Comparison of ENCODE assay signal across 36 mouse cellular contexts in genomic region chr4:152288398-152288945, GRCm38 (mm10). TPM values are rescaled to one million over a fixed set of nuclear protein-coding genes. Genes with fewer than 3 reads are reported as not detected.
DNase-seq lines count a peak whose midpoint lies in the region; ATAC-seq lines count a peak whose summit lies in the region.
"Had no signal": no experiment of that assay in that cellular context is flagged by ENCODE, and none has a peak within 500 bp of the region (broad histone marks: within the 10 kb centered on the region; RNA-seq: fewer than 3 reads in every experiment).

No protein-coding gene starts in this region.

- ATAC-seq in hindbrain, embryonic 14.5 days (ENCODE audit: low FRiP score): no peak
- no peak for ATAC-seq in neural tube, embryonic 15.5 days (ENCODE audit: low FRiP score)
- ATAC-seq: forebrain, embryonic 13.5 days; hindbrain, embryonic 16.5 days had no signal

- H3K4me2 ChIP-seq in hindbrain, embryonic 14.5 days (replicated peaks): no peak overlapping the region
- H3K4me2 ChIP-seq in neural tube, embryonic 15.5 days: no peak overlapping the region
- H3K4me2 ChIP-seq: forebrain, embryonic 13.5 days; heart, embryonic 11.5 days; limb, embryonic 13.5 days; liver, embryonic 11.5 days; lung, embryonic 15.5 days; neural tube, embryonic 13.5 days; stomach, embryonic 15.5 days had no signal

- DNase-seq in hindbrain, embryonic 10.5 days (ENCODE audit: low spot score): peak; percentile 77
- DNase-seq in hindbrain, embryonic 14.5 days (ENCODE audit: low spot score): no peak
- peak; percentile 50 for DNase-seq in neural tube, embryonic 10.5 days (ENCODE audit: extremely low spot score, low spot score)
- DNase-seq in mesoderm, embryonic 11.5 days (ENCODE audit: low read depth, low spot score): peak; percentile 65
- no peak for DNase-seq in heart, adult 11 months
- DNase-seq in gastrocnemius, postnatal 10 days: no peak
- no peak for DNase-seq in spleen, adult 12 weeks (ENCODE audit: low spot score)
- DNase-seq: adrenal gland, postnatal 36 days; cerebellum, adult 2 months; cerebellum, postnatal 36 days; gastrocnemius, postnatal 25 days; heart, adult 18-20 months; heart, postnatal 36 days; kidney, adult 2 months; kidney, postnatal 36 days; lung, postnatal 36 days; right cerebral cortex, postnatal 14 days; thymus, postnatal 25 days had no signal

- no peak overlapping the region for H3K9ac ChIP-seq in hindbrain, embryonic 14.5 days
- no peak overlapping the region for H3K9ac ChIP-seq in neural tube, embryonic 15.5 days (replicated peaks)
- H3K9ac ChIP-seq: forebrain, embryonic 13.5 days; limb, embryonic 13.5 days; lung, embryonic 15.5 days; neural tube, embryonic 13.5 days; stomach, embryonic 15.5 days had no signal

- peak overlapping the region; percentile 75; the same call in 1 of the 2 replicates for H3K27ac ChIP-seq in hindbrain, embryonic 10.5 days
- no peak overlapping the region for H3K27ac ChIP-seq in hindbrain, embryonic 14.5 days
- no peak overlapping the region for H3K27ac ChIP-seq in neural tube, embryonic 15.5 days (replicated peaks)
- H3K27ac ChIP-seq: forebrain, embryonic 13.5 days; layer of hippocampus, adult 2 months; limb, embryonic 13.5 days; lung, embryonic 15.5 days; neural tube, embryonic 13.5 days; stomach, embryonic 15.5 days had no signal

- no peaks in the 10 kb centered on the region for H3K9me3 ChIP-seq in hindbrain, embryonic 10.5 days
- no peaks in the 10 kb centered on the region for H3K9me3 ChIP-seq in hindbrain, embryonic 14.5 days (ENCODE audit: control insufficient read depth, low read length)
- H3K9me3 ChIP-seq in neural tube, embryonic 15.5 days (replicated peaks): no peaks in the 10 kb centered on the region
- H3K9me3 ChIP-seq: forebrain, embryonic 13.5 days; limb, embryonic 13.5 days; lung, embryonic 15.5 days; neural tube, embryonic 13.5 days; stomach, embryonic 15.5 days had no signal

- peaks cover 98% of the 10 kb centered on the region for H3K27me3 ChIP-seq in hindbrain, embryonic 10.5 days (ENCODE audit: insufficient read depth, poor library complexity, severe bottlenecking)
- H3K27me3 ChIP-seq in hindbrain, embryonic 14.5 days (ENCODE audit: control insufficient read depth, insufficient read depth, low read length): peaks cover 95% of the 10 kb centered on the region
- peaks cover 87% of the 10 kb centered on the region for H3K27me3 ChIP-seq in neural tube, embryonic 15.5 days (replicated peaks)

- WGBS in hindbrain, embryonic 10.5 days: 29% methylated on average over 18 of the region's 18 CpGs
- 28% methylated on average over 18 of the region's 18 CpGs for WGBS in hindbrain, embryonic 14.5 days
- WGBS in neural tube, embryonic 15.5 days: 21% methylated on average over 18 of the region's 18 CpGs

- peak overlapping the region; percentile 42 for H3K4me3 ChIP-seq in hindbrain, embryonic 10.5 days
- H3K4me3 ChIP-seq in hindbrain, embryonic 14.5 days (replicated peaks; ENCODE audit: low read length): no peak overlapping the region
- no peak overlapping the region for H3K4me3 ChIP-seq in neural tube, embryonic 15.5 days (replicated peaks)
- H3K4me3 ChIP-seq: forebrain, embryonic 13.5 days; layer of hippocampus, adult 2 months; limb, embryonic 13.5 days; lung, embryonic 15.5 days; neural tube, embryonic 13.5 days; stomach, embryonic 15.5 days had no signal

- peaks cover 78% of the 10 kb centered on the region for H3K4me1 ChIP-seq in hindbrain, embryonic 10.5 days (replicated peaks)
- peaks cover 46% of the 10 kb centered on the region for H3K4me1 ChIP-seq in hindbrain, embryonic 14.5 days (replicated peaks; ENCODE audit: control insufficient read depth, insufficient read depth, low read length)
- peaks cover 68% of the 10 kb centered on the region for H3K4me1 ChIP-seq in neural tube, embryonic 15.5 days

- no peaks in the 10 kb centered on the region for H3K36me3 ChIP-seq in hindbrain, embryonic 10.5 days
- H3K36me3 ChIP-seq in hindbrain, embryonic 14.5 days (replicated peaks; ENCODE audit: control insufficient read depth, insufficient read depth): no peaks in the 10 kb centered on the region
- no peaks in the 10 kb centered on the region for H3K36me3 ChIP-seq in neural tube, embryonic 15.5 days
- H3K36me3 ChIP-seq: limb, embryonic 13.5 days; lung, embryonic 15.5 days; neural tube, embryonic 13.5 days; stomach, embryonic 15.5 days had no signal

RNA-seq across cellular contexts. Expression of gene Hes3, which starts 3.0 kb away (rescaled TPM):
- 9.2 and 17.3 TPM in 2 replicates for polyA plus RNA-seq in hindbrain, embryonic 10.5 days (2016; fragmentation: Nextera tagmentation; extraction: Ambion mirVana)
- polyA plus RNA-seq in hindbrain, embryonic 14.5 days (2014; fragmentation: Nextera tagmentation; extraction: Ambion mirVana): 0.24 and 1.2 TPM in 2 replicates
- polyA plus RNA-seq in neural tube, embryonic 15.5 days (2015; fragmentation: Nextera tagmentation; extraction: Ambion mirVana): 0.19 and 0.29 TPM in 2 replicates
- total RNA-seq in gastrocnemius, postnatal 10 days (2021): not detected
- total RNA-seq: adrenal gland, adult 18-20 months; adrenal gland, postnatal 36 days; gastrocnemius, postnatal 25 days; heart, adult 18-20 months; heart, postnatal 36 days; layer of hippocampus, adult 2 months; layer of hippocampus, postnatal 14 days; megakaryocyte, adult 5-6 weeks had no signal
- polyA plus RNA-seq: forebrain, embryonic 13.5 days; heart, embryonic 11.5 days; heart, embryonic 16.5 days; intestine, embryonic 14.5 days; kidney, adult 2 months; kidney, embryonic 16.5 days; limb, embryonic 13.5 days; liver, embryonic 11.5 days; liver, embryonic 16.5 days; lung, embryonic 15.5 days; small intestine, adult 2 months; stomach, embryonic 15.5 days had no signal

RNA-seq across cellular contexts. Expression of gene Icmt, which starts 8.6 kb away (rescaled TPM):
- 22.3 and 29.1 TPM in 2 replicates for polyA plus RNA-seq in hindbrain, embryonic 10.5 days (2016; fragmentation: Nextera tagmentation; extraction: Ambion mirVana)
- 20.6 and 22.8 TPM in 2 replicates for polyA plus RNA-seq in hindbrain, embryonic 14.5 days (2014; fragmentation: Nextera tagmentation; extraction: Ambion mirVana)
- polyA plus RNA-seq in neural tube, embryonic 15.5 days (2015; fragmentation: Nextera tagmentation; extraction: Ambion mirVana): 20.0 and 21.1 TPM in 2 replicates
- 10 to 100 TPM; 17.3 to 19.1 TPM for total RNA-seq in gastrocnemius, postnatal 10 days (2021)

RNA-seq across cellular contexts. Expression of gene Gpr153, which starts 14.4 kb away (rescaled TPM):
- polyA plus RNA-seq in hindbrain, embryonic 10.5 days (2016; fragmentation: Nextera tagmentation; extraction: Ambion mirVana): 7.0 and 7.9 TPM in 2 replicates
- polyA plus RNA-seq in hindbrain, embryonic 14.5 days (2014; fragmentation: Nextera tagmentation; extraction: Ambion mirVana): 23.1 and 27.8 TPM in 2 replicates
- 17.7 and 20.8 TPM in 2 replicates for polyA plus RNA-seq in neural tube, embryonic 15.5 days (2015; fragmentation: Nextera tagmentation; extraction: Ambion mirVana)
- total RNA-seq in gastrocnemius, postnatal 10 days (2021): 10 to 100 TPM; 25.1 to 32.2 TPM

RNA-seq across cellular contexts. Expression of gene Rnf207, which starts 30.3 kb away (rescaled TPM):
- 3.0 and 3.3 TPM in 2 replicates for polyA plus RNA-seq in hindbrain, embryonic 10.5 days (2016; fragmentation: Nextera tagmentation; extraction: Ambion mirVana)
- polyA plus RNA-seq in hindbrain, embryonic 14.5 days (2014; fragmentation: Nextera tagmentation; extraction: Ambion mirVana): 5.6 and 6.9 TPM in 2 replicates
- polyA plus RNA-seq in neural tube, embryonic 15.5 days (2015; fragmentation: Nextera tagmentation; extraction: Ambion mirVana): 7.8 and 12.4 TPM in 2 replicates
- total RNA-seq in gastrocnemius, postnatal 10 days (2021): under 1 TPM in 1 of 2 experiments, not detected in 1; 0.40 TPM
- total RNA-seq: gastrocnemius, postnatal 25 days; megakaryocyte, adult 5-6 weeks had no signal
- polyA plus RNA-seq: liver, embryonic 16.5 days had no signal

RNA-seq across cellular contexts. Expression of gene Rpl22, which starts 37.1 kb away (rescaled TPM):
- 276 and 327 TPM in 2 replicates for polyA plus RNA-seq in hindbrain, embryonic 10.5 days (2016; fragmentation: Nextera tagmentation; extraction: Ambion mirVana)
- polyA plus RNA-seq in hindbrain, embryonic 14.5 days (2014; fragmentation: Nextera tagmentation; extraction: Ambion mirVana): 154 and 178 TPM in 2 replicates
- 148 and 190 TPM in 2 replicates for polyA plus RNA-seq in neural tube, embryonic 15.5 days (2015; fragmentation: Nextera tagmentation; extraction: Ambion mirVana)
- 100 to 1,000 TPM; 305 to 332 TPM for total RNA-seq in gastrocnemius, postnatal 10 days (2021)

Comparison
In these comparisons a context has a peak if more than half of its experiments do, and no peak if none do; other contexts are left out.
1. DNase-seq: peak in hindbrain, embryonic 10.5 days (single experiment), neural tube, embryonic 10.5 days (single experiment) and mesoderm, embryonic 11.5 days (single experiment); none in hindbrain, embryonic 14.5 days (single experiment), heart, adult 11 months (single experiment), gastrocnemius, postnatal 10 days (single experiment) and spleen, adult 12 weeks (single experiment).